Mouse (Mus musculus) myocyte (in vitro differentiated cells): ENCODE data around the gene Zscan5b. TPM values are rescaled to one million over a fixed set of nuclear protein-coding genes. Genes with fewer than 3 reads are reported as not detected.
"Not testable (repeated sequence)": the region's sequence is repeated elsewhere in the genome, so short reads cannot be mapped to it uniquely, and the experiment has no call there.

Source experiments
- H3K27me3 ChIP-seq: one replicate; pipeline ENCODE4 v1.6.1; 2011; ENCODE audit not compliant: control insufficient read depth, insufficient read depth, insufficient read length
- H3K36me3 ChIP-seq: one replicate; pipeline ENCODE4 v1.6.1; 2011; ENCODE audit not compliant: control insufficient read depth, insufficient read depth
- H3K4me2 ChIP-seq: one replicate; pipeline ENCODE4 v1.6.1; 2011; ENCODE audit warnings: low read depth, control low read depth
- H3K4me3 ChIP-seq: one replicate; pipeline ENCODE4 v1.5.1; 2011; ENCODE audit warnings: mild to moderate bottlenecking, control low read depth, moderate library complexity
- H3K79me2 ChIP-seq: one replicate; pipeline ENCODE4 v1.6.1; 2011; ENCODE audit not compliant: control insufficient read depth, insufficient read depth
- H3ac ChIP-seq: one replicate; pipeline ENCODE4 v1.6.1; 2011; ENCODE audit not compliant: control insufficient read depth, insufficient read length
- CEBPB ChIP-seq: IDR thresholded peaks from 2 replicates; pipeline ENCODE4 v1.6.1; 2011; ENCODE audit warnings: mild to moderate bottlenecking, moderate library complexity; ENCODE audit not compliant: poor library complexity, insufficient read depth, severe bottlenecking
- E2F4 ChIP-seq: IDR thresholded peaks from one replicate; pipeline ENCODE4 v1.6.1; 2011; ENCODE audit warnings: mild to moderate bottlenecking, control low read depth, moderate library complexity; ENCODE audit not compliant: insufficient read depth
- MAX ChIP-seq: IDR thresholded peaks from one replicate; pipeline ENCODE4 v1.6.1; 2011; ENCODE audit warnings: low read depth, mild to moderate bottlenecking, control low read depth
- MYOD1 ChIP-seq, 3 experiments: IDR thresholded peaks; one replicate each; pipeline ENCODE4 v1.6.1; 2011; ENCODE audit warnings: control low read depth in 2 of 3, low read depth in 2 of 3, mild to moderate bottlenecking in 2 of 3, moderate library complexity in 1 of 3; ENCODE audit not compliant: insufficient read length in 2 of 3, control insufficient read depth in 1 of 3
- MYOG ChIP-seq, 3 experiments: IDR thresholded peaks; one replicate each; pipeline ENCODE4 v1.6.1; 2011; ENCODE audit warnings: control low read depth in 2 of 3, low read depth in 2 of 3, mild to moderate bottlenecking in 2 of 3; ENCODE audit not compliant: insufficient read length in 2 of 3, control insufficient read depth in 1 of 3, insufficient read depth in 1 of 3
- POLR2A ChIP-seq: IDR thresholded peaks from one replicate; pipeline ENCODE4 v1.6.1; 2011; ENCODE audit warnings: low read depth, mild to moderate bottlenecking, control low read depth, moderate library complexity; ENCODE audit not compliant: insufficient read length
- POLR2AphosphoS2 ChIP-seq: IDR thresholded peaks from one replicate; pipeline ENCODE4 v1.6.1; 2011; ENCODE audit warnings: low read depth, control low read depth; ENCODE audit not compliant: insufficient read length
- REST ChIP-seq: IDR thresholded peaks from one replicate; pipeline ENCODE4 v1.6.1; 2011; ENCODE audit warnings: mild to moderate bottlenecking, control low read depth, moderate library complexity; ENCODE audit not compliant: insufficient read depth, insufficient read length
- SRF ChIP-seq: IDR thresholded peaks from one replicate; pipeline ENCODE4 v1.6.1; 2011; ENCODE audit warnings: low read depth; ENCODE audit not compliant: control insufficient read depth, insufficient read length
- TCF12 ChIP-seq: IDR thresholded peaks from one replicate; pipeline ENCODE4 v1.6.1; 2011; ENCODE audit warnings: mild to moderate bottlenecking, control low read depth; ENCODE audit not compliant: poor library complexity, insufficient read depth, severe bottlenecking
- TCF3 ChIP-seq: IDR thresholded peaks from one replicate; pipeline ENCODE4 v1.6.1; 2011; ENCODE audit warnings: low read depth, control low read depth; ENCODE audit not compliant: insufficient read length
- USF1 ChIP-seq: IDR thresholded peaks from one replicate; pipeline ENCODE4 v1.6.1; 2011; ENCODE audit warnings: low read depth, mild to moderate bottlenecking, control low read depth, moderate library complexity
- polyA plus RNA-seq: library from polyadenylated mRNA; unstranded; fragments of >200 nt; fragmentation: generic; extraction: Trizol; gene quantifications from one replicate; pipeline ENCODE4 v1.2.1, GENCODE M21; 2012; ENCODE audit warnings: missing spikeins

Zscan5b gene
- polyA plus RNA-seq, 1 experiment = not detected

DNA sequence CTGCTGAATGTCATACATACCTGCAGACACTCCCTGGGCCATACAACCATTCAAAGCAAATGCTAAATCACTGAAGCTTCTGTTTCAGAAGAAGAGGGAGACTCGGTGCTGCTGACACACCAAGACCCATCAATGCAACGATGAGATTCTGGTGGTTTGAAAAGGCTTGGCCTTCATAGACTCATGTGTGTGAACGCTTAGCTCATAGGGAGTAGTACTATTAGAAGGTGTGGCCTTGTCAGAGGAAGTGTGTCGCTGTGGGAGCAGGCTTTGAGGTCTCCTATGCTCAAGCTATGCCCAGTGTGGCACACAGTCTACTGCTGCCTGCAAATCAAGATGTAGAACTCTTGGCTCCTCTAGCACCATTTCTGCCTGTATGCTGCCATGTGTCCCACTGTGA is 35.3 kb downstream of the Zscan5b start:
- Histone ChIP-seq H3K4me2 (no peak overlapping the region), H3K36me3 (no peaks in the 10 kb centered on the region), H3K27me3 (no peaks in the 10 kb centered on the region), H3K4me3 (no peak overlapping the region), H3ac (no peak overlapping the region), H3K79me2 (no peaks in the 10 kb centered on the region)
- TF ChIP-seq TCF12 = no peak

DNA sequence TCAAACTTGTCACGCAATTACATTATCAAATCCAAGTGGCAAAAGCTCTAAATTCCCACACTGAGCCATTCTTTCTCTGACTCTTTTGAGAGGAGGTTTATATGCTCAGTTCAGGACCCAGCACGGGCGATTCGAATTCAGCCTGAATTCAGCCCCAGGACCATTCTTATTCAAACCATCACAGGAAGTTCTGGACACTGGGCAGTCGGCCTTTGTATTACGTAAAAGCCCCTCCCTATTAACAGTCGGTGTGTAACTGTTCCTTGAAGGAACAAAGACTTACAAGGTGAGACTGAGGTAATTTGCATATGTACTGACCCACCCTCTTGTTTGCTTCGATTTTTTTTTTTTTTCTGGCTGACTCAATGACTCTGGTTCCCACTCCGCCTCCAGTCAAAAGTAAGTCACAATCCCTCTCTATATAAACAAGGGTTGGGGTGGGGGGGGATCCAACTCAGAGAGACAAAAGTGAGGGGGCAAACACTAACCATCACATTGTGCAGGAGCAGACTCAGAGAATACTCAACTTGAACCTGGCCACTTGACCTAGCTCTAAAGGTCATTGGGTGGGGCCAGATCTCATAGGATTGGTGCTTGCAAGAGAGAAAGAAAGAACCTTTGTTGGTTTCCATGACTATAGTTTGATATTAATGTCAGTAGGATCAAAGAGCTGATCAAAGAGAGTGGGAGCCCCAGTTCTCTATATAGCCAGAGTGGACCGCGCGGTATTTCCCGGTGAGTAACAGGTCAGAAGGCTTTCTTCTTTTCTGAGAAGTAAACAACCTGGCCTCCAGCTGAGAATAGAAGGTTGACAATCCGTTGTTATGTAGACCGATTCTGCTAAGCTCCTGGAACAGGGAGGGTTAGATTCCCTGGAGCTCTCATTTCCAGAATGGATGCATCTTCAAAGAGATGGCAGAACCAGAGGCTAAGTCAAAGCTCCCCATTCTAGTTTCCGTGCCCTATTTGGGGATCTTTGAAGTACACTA is 36.4 kb downstream of the Zscan5b start:
- Histone ChIP-seq H3K79me2 (no peaks in the 10 kb centered on the region), H3K27me3 (no peaks in the 10 kb centered on the region), H3K4me3 (no peak overlapping the region), H3ac (no peak overlapping the region), H3K4me2 (no peak overlapping the region), H3K36me3 (no peaks in the 10 kb centered on the region)
- TF ChIP-seq POLR2A = no peak
- no peak for TF ChIP-seq POLR2AphosphoS2
- no peak for TF ChIP-seq MAX
- no peak for TF ChIP-seq CEBPB
- TF ChIP-seq MYOD1 (IDR thresholded peaks at IDR 0.05; ENCODE audit: control insufficient read depth in 1 of 3, insufficient read length in 2 of 3, low read depth in 2 of 3) = no peak
- TF ChIP-seq SRF = no peak
- TF ChIP-seq TCF12 = no peak
- no peak for TF ChIP-seq USF1
- TF ChIP-seq REST = no peak
- no peak for TF ChIP-seq E2F4
- TF ChIP-seq TCF3 = no peak
- no peak for TF ChIP-seq MYOG (IDR thresholded peaks at IDR 0.05; ENCODE audit: control insufficient read depth in 1 of 3, insufficient read depth in 1 of 3, insufficient read length in 2 of 3, low read depth in 2 of 3)

DNA sequence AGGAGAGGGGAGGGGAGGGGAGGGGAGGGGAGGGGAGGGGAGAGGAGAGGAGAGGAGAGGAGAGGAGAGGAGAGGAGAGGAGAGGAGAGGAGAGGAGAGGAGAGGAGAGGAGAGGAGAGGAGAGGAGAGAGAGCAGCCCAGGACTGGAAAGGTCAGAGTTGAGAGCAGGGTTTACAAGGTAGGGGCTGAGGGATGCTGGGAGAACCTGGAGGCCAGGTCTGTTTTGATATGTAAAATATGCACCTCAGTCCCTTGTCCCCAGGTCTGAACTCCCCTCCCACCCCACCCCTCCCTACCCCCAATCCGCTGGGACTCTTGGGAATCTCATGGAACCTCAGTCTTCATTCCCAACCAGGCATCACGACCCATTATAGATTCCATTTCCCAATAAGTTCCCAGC is 37.9 kb downstream of the Zscan5b start:
- not testable (repeated sequence) for H3K4me2 ChIP-seq, H3K36me3 ChIP-seq, H3K27me3 ChIP-seq, H3K4me3 ChIP-seq, H3K79me2 ChIP-seq, H3ac ChIP-seq

DNA sequence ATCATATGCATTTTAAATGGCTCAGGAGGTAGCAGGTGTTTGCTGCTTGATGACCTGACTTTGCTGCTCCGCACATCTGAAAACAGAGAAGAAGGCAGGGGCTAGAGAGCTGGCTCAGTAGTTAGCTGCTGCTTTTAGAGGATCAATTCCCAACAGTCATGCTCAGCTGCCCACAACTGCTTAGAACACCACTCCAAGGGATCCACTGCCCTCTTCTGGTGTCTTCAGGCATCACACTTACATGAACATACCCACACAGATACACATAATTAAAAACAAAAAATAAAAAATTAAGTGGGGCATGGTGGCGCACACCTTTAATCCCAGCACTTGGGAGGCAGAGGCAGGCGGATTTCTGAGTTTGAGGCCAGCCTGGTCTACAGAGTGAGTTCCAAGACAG is 40.0 kb downstream of the Zscan5b start:
- TF ChIP-seq MYOD1 (IDR thresholded peaks at IDR 0.05; ENCODE audit: control insufficient read depth in 1 of 3, insufficient read length in 2 of 3, low read depth in 2 of 3) (no peak), POLR2AphosphoS2 (no peak), CEBPB (no peak), USF1 (no peak), SRF (no peak), MAX (no peak), MYOG (IDR thresholded peaks at IDR 0.05; ENCODE audit: control insufficient read depth in 1 of 3, insufficient read depth in 1 of 3, insufficient read length in 2 of 3, low read depth in 2 of 3) (no peak), REST (no peak), E2F4 (no peak), TCF3 (no peak), POLR2A (no peak), TCF12 (no peak)
- Histone ChIP-seq H3K79me2 (no peaks in the 10 kb centered on the region), H3K4me2 (no peak overlapping the region), H3K36me3 (no peaks in the 10 kb centered on the region), H3ac (no peak overlapping the region), H3K4me3 (no peak overlapping the region), H3K27me3 (no peaks in the 10 kb centered on the region)

DNA sequence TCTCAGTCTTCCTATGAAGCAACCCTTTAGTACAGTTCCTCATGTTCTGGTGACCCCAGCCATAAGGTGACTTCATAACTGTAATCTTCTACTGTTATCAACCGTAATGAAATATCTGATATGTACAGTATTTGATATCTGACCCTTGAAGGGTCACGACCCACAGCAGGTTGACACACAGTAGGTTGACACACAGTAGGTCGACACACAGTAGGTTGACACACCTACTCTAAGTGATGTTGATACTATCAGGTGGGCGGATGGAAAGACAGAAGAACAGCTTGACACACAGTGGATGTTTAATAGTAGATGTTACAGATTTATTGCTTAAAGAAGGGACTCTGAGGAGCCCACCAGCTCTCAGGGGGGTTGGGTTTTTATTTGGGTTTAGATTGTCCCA is 40.9 kb downstream of the Zscan5b start:
- Histone ChIP-seq H3K4me3 (no peak overlapping the region), H3K79me2 (no peaks in the 10 kb centered on the region), H3K36me3 (no peaks in the 10 kb centered on the region), H3ac (no peak overlapping the region), H3K27me3 (no peaks in the 10 kb centered on the region), H3K4me2 (no peak overlapping the region)
- TF ChIP-seq POLR2AphosphoS2 = no peak
- no peak for TF ChIP-seq REST
- no peak for TF ChIP-seq MYOG (IDR thresholded peaks at IDR 0.05; ENCODE audit: control insufficient read depth in 1 of 3, insufficient read depth in 1 of 3, insufficient read length in 2 of 3, low read depth in 2 of 3)
- TF ChIP-seq TCF12 = no peak
- TF ChIP-seq E2F4 = no peak
- TF ChIP-seq TCF3 = no peak
